Mouse (Mus musculus) cortical plate, adult 2 months (tissue): Measurements from ENCODE around the gene Ppat.
A peak's percentile ranks its signal among the peaks of the same experiment; 100 is the strongest.

ENCODE experiments used
- CTCF ChIP-seq: fragments of 200-500 bp; IDR thresholded peaks from 2 replicates; pipeline ENCODE4 v1.5.1; 2011; ENCODE audit warnings: mild to moderate bottlenecking, control low read depth, low read length; ENCODE audit not compliant: insufficient read depth; ENCODE audit errors: extremely low read depth
- POLR2A ChIP-seq: fragments of 200-500 bp; IDR thresholded peaks from 2 replicates; pipeline ENCODE4 v1.6.1; 2011; ENCODE audit warnings: mild to moderate bottlenecking, low read length, control low read depth; ENCODE audit not compliant: insufficient read depth; ENCODE audit errors: extremely low read depth

DNA sequence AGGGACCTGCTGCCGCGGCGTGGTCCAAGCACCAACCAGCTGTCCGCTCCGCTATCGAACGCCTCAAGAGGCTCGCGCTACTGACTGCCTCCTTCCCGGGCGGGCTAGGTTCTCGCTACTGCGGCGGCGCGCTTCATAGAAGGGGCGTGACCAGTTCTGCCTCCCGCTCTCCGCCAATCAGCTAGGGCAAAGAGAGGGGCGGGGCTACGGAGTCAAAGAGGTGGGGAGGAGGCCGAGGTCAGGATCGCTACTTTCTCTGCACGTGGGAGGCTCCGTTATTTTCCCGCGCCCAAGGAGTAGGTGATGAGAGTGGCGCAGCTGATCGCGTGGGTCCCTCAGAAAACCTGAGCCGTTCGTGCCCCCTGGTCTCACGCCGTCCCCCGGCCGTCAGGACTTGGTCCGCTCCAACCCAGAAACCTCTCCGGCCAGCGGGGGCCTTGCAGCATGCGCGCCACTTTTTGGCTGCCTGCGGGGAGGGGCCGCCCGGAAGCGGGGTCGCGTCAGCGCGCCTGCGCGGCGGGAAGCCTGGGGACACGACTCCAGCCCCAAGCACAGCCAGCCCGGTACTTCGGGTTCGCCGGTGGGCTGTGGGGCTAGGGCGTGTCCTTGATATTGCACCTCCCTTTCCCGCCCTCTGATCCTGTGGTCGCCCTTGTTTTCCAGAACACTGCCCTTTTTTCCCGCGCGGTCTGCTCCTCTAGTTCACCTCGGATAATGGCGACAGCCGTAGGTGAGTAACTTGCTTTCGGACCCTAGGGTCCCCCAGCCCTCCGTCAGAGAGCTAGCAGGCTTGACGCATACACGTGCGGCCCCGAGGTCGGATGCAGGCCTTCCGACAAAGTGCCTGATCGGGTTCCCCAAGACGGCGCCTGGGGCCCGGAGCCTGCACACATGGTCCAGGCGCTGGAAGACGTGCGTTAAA, at the start of gene Ppat, which contains the start of gene Paics:
- TF ChIP-seq CTCF = no peak
- peak; percentile 92 for TF ChIP-seq POLR2A
